Mouse (Mus musculus) layer of hippocampus, adult 18-20 months (tissue): Measurements from ENCODE around the gene Mtmr10. TPM values are rescaled to one million over a fixed set of nuclear protein-coding genes. Genes with fewer than 3 reads are reported as not detected.

Source experiments
- DNase-seq, 2 experiments: peaks; one replicate each; pipeline ENCODE4 v3.0.0; 2022; ENCODE audit warnings: low spot score in 2 of 2
- total RNA-seq, 2 experiments: library from RNA; stranded (reverse); gene quantifications; 2 replicates each; pipeline ENCODE4 v1.2.3; 2021

Gene Mtmr10
- total RNA-seq, 2 experiments from 2014 or later, result 13.3 to 17.2 TPM

GRCm38 (mm10) chr7:64290431-64290830, 3.0 kb downstream of the Mtmr10 start:
- no peak for DNase-seq

GRCm38 (mm10) chr7:64291722-64292121, 4.3 kb downstream of the Mtmr10 start:
- DNase-seq, result peak in 1 of 2 experiments; percentile 48

- DNase-seq, result no peak
Observed at GRCm38 (mm10) chr7:64296286-64297010, 9.0 kb downstream of the Mtmr10 start.

- DNase-seq, result no peak
Observed at GRCm38 (mm10) chr7:64310241-64310640, 22.8 kb downstream of the Mtmr10 start.

GRCm38 (mm10) chr7:64310756-64311155, 23.3 kb downstream of the Mtmr10 start:
- no peak for DNase-seq

- no peak for DNase-seq
Observed at GRCm38 (mm10) chr7:64312811-64313210, 25.4 kb downstream of the Mtmr10 start.

- DNase-seq, result no peak
Observed at GRCm38 (mm10) chr7:64321125-64321524, 33.7 kb downstream of the Mtmr10 start.

GRCm38 (mm10) chr7:64321658-64322057, 34.2 kb downstream of the Mtmr10 start:
- DNase-seq, result no peak

GRCm38 (mm10) chr7:64326892-64327291, 39.4 kb downstream of the Mtmr10 start:
- peak; percentile 62 to 89 for DNase-seq

- no peak for DNase-seq
Observed at GRCm38 (mm10) chr7:64327486-64327885, 40.0 kb downstream of the Mtmr10 start.

- no peak for DNase-seq
Observed at GRCm38 (mm10) chr7:64331309-64331708, 43.9 kb downstream of the Mtmr10 start.

GRCm38 (mm10) chr7:64332686-64333085, 45.2 kb downstream of the Mtmr10 start:
- DNase-seq, result no peak

- DNase-seq, result no peak
Observed at GRCm38 (mm10) chr7:64347813-64348212, 60.4 kb downstream of the Mtmr10 start.

GRCm38 (mm10) chr7:64349147-64349861, 61.9 kb downstream of the Mtmr10 start:
- peak in 1 of 2 experiments; percentile 72 for DNase-seq

- DNase-seq, result peak; percentile 70 to 92
Observed at GRCm38 (mm10) chr7:64351087-64351486, 63.6 kb downstream of the Mtmr10 start.

GRCm38 (mm10) chr7:64354206-64354605, 66.8 kb downstream of the Mtmr10 start:
- no peak for DNase-seq

- no peak for DNase-seq
Observed at GRCm38 (mm10) chr7:64356661-64357060, 69.2 kb downstream of the Mtmr10 start.

GRCm38 (mm10) chr7:64357405-64357804, 70.0 kb downstream of the Mtmr10 start:
- DNase-seq, result peak; percentile 27 to 80

GRCm38 (mm10) chr7:64358666-64359065, 71.2 kb downstream of the Mtmr10 start:
- no peak for DNase-seq

GRCm38 (mm10) chr7:64359943-64360585, 72.6 kb downstream of the Mtmr10 start:
- no peak for DNase-seq

GRCm38 (mm10) chr7:64360586-64360945, 73.1 kb downstream of the Mtmr10 start:
- DNase-seq, result peak in 1 of 2 experiments; percentile 70

- DNase-seq, result no peak
Observed at GRCm38 (mm10) chr7:64365863-64366262, 78.4 kb downstream of the Mtmr10 start.
